Mouse (Mus musculus) heart, postnatal 10 days (tissue): ENCODE results near the gene Pih1h3b. TPM values are rescaled to one million over a fixed set of nuclear protein-coding genes. Genes with fewer than 3 reads are reported as not detected.

Source experiments
- DNase-seq, 2 experiments: peaks; one replicate each; pipeline ENCODE4 v3.0.0; 2021
- intact Hi-C: fragments of 180-260 bp; cut with DNase I; formaldehyde crosslinking; loops from one replicate; pipeline ENCODE4 v1.15.1; 2025
- total RNA-seq, 2 experiments: library from RNA; stranded (reverse); gene quantifications; 2 replicates each; pipeline ENCODE4 v1.2.3; 2021

The Pih1h3b gene
- not detected for total RNA-seq

DNA sequence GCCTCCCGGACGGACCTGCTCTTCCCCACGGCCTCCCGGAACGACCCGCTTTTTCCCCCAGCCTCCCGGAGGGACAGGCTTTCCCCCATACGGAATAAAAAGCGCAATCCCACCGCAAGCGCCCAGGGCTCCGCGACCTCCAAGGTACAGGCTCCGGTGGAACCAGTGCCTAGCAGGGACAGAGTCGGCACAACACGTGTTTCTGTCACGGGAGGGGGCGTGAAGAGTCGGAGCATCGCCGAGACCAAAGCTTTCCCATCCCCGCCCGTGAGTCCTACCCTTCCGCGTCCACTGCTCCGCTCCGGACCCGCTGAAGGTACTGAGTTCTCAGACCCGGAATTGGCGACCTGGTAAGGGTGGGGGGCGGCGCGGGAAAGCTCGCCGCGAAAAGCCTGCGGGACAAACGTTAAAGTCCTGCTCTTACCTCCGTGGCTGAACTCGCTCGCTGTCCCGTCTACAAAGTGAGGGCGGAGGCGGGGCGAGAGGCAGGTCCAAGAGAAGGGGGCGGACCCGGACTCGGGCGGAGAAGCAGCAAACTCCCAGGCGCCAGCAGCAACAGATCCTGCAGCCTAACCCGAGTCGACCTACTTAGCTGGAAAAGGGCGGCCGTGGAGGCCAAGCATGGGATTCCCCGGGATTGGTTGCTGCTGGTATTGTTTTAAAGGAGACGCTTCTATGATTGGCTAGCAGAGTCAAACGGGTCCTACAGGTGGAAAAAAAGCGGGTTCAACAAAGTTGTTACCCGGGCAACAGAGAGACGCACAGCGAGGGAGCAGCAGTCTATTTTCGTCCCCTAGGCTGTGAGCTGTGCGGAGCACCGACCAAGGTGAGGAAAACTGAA, at the start of gene Pih1h3b, which contains the start of gene Nup62cl:
TSS of gene Pih1h3b (plus strand) at position 745 of the 841 bp plus-strand sequence.
TSS of gene Nup62cl (minus strand) at position 578 of the 841 bp plus-strand sequence.
- DNase-seq = peak; percentile 32 to 36
- intact Hi-C loops = no loop called here

DNA sequence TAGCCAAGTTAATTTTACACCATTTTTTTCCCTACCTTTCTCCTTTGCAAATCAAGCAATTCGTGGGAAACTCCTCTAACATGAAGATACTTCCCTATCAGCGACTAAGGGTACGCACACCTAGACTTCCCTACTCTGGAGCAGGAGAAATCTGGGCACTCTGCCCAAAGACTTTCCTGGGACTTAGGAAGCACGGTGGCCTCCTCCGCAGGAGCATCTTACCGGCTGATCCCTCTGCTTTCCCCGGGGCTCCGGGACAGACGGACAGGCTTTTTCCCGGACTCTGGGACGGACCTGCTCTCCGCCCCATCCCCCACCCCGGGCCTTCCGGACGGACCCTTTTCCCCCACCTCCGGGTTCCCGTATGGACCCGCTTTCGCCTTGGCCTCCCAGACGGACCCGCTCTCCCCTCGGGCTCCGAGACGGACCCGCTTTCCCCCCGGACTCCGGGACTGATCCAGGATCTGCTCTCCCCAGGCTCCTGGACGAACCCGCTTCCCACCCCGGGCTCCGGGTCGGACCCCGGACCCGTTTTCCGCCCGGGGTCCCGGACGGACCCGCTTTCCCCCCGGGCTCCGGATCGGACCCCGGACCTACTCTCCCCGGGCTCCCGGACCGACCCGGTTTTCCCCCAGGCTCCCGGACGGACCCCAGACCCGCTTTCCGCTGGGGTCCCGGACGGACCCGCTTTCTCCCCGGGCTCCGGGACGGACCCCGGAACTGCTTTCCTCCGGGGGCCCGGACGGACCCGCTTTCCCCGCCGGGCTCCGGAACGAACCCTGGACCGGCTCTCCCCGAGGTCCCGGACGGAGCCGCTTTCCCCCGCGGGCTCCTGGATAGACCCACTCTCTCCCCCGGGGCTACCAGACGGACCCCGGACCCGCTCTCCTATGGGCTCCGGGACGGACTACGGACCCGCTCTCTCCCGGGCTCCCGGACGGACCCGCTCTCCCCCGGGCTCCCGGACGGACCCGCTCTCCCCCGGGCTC, 1.5 kb upstream of the Pih1h3b start:
- intact Hi-C loops = no loop called here
- DNase-seq = peak; percentile 1 to 2

DNA sequence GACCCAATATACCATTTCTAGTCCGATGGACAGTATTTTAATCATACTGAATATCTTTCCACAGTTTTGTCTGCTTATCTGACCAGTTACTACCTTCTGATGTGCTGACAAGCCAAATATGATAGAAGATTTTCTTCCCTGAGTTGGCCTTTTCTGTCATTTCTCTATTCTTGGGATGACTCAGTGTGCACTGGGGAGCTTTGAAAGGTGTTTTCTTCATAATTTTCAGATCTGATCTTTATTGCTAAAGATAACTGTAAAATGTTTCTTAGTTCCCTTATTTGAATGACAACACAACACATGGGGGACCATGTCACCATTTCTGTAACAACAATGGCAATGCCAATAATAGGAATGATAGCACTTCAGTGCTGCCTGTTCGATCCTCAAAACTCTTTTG, 19.9 kb downstream of the Pih1h3b start:
- intact Hi-C loops = no loop called here
- DNase-seq = no peak

DNA sequence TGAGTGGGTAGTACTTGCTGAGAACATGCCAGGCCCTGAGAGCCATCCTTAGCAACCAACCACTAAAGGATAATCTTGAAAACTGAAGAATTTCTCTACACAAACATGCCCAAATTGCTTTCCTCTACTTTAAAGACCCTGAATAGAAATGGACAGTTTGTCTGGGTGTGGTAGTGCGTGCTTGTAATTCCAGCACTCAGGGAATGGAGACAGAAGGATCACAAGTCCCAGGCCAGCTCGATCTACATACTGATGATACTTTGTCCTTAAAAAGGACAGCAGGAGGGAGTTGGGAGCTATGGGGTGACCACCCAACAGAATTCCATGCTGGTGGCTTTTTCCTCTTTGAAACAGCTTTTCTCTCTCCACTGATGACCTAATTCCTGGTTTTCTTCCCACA, 31.4 kb downstream of the Pih1h3b start:
- no peak for DNase-seq
- intact Hi-C loops = no loop called here

Other genes starting within 250 kb of the Pih1h3b start
- gene Morc4, start 191.2 kb upstream of the Pih1h3b start, total RNA-seq = 1 to 10 TPM; 6.1 to 7.8 TPM
- gene Rbm41, start 64.3 kb upstream of the Pih1h3b start, total RNA-seq = 10 to 100 TPM in 1 of 2 experiments, 1 to 10 TPM in 1; 9.2 to 10.1 TPM
- gene Nup62cl, start 167 bp upstream of the Pih1h3b start, total RNA-seq = not detected